Mouse (Mus musculus) megakaryocyte progenitor cell, adult 5-6 weeks (primary cell): ENCODE measurements around the gene Gnb4. TPM values are rescaled to one million over a fixed set of nuclear protein-coding genes. Genes with fewer than 3 reads are reported as not detected.

Source experiments
- ATAC-seq: replicated peaks from 2 replicates; pipeline ENCODE4 v1.8.0; 2016; ENCODE audit warnings: mild to moderate bottlenecking, moderate TSS enrichment, inconsistent platforms; ENCODE audit not compliant: poor library complexity
- total RNA-seq, 2 experiments: library from RNA; stranded (forward) in 1 of 2; stranded (reverse) in 1 of 2; fragments of 157-497, 149-512 nt in 1 of 2; fragments of 200-1000 nt in 1 of 2; gene quantifications; 2 replicates each; pipeline versions ENCODE4 v1.2.3 to v1.2.4; 2015 to 2017

Gnb4 gene
- total RNA-seq (2015) (2.1 and 8.3 TPM in 2 replicates), total RNA-seq (2017) (3.0 and 13.7 TPM in 2 replicates)

DNA sequence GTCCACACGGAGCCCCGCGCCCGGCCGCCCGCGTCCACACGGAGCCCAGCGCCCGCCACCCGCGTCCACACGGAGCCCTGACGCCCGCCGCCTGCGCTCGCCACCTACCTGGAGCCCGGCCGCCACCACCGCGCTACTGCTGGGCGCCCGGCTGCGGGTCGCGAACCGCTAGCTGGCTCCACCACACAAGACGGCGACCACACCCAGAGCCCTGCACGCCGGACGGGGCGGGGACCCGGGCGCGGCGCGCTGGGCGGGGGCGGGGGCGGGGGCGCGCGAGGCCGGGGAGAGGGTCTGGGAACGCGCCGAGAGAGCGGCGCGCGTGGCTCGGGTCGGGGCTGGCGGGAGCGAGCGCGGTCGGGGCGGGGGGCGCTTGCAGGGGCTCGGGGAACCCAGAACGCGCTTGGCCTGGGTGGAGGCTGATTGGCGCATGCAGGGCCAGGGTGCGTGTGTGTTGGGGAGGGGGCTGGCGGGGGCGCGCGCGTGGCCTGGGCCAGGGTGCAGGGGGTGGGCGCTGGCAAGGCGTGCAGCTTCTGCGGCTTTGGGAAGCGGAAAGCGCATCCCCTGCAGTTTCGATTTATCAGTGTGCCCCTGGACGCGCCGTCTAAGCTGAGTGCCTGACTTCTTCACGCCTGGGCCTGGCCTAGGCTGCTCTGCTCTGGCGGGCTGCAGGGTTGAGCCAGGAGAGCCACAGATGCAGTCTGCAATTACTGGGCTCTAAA lies at the start of gene Gnb4:
Gnb4 (minus strand) TSS at position 255 of the 722 bp plus-strand sequence.
- ATAC-seq = peak; percentile 64

- ATAC-seq = no peak
These were observed 45.2 kb upstream of the Gnb4 start for GRCm38 (mm10) chr3:32661556-32661930.

- ATAC-seq = peak; percentile 47; the same call in 1 of the 2 replicates
These were observed 44.6 kb upstream of the Gnb4 start for GRCm38 (mm10) chr3:32660831-32661555.

DNA sequence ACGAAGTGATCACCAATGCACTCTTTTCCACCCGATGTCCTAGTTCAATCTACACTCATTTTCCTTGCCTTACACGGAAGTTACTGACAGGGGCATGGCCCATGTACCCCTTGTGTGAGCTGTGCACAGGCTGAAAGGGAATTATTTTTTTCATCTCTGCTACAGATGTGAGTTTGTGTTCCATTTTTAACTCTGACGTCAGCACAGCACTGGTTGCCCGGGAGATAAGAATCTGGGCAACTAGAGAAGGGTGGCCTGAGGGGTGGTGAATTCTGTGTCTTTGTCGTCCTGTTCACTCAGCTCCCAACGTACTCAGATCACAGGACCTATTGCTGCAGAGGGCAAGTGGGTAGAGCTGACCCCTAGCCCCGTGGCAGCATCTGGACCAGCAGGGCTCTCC lies 43.9 kb upstream of the Gnb4 start:
- no peak for ATAC-seq

- no peak for ATAC-seq
These were observed 43.1 kb upstream of the Gnb4 start for GRCm38 (mm10) chr3:32659506-32659905.

DNA sequence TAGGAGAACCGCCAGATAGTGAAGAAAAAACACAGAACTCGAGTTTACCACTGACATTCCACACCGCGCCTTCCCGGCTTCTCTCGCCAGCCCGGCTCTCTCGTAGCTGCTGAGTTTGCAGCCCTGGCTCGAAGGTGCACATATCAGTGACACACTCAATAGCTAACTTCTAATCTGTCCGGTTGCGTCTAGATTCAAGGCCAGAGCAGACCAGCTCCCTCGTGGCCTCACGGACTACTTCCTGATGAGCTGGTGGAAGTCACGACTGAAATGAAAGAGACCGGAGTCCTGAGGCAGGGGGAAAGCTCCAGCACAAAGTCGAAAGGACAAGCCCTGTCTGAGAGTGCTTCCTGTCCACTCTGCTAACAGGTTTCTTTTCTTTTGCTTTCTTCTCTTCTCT lies 42.4 kb upstream of the Gnb4 start:
- ATAC-seq = peak; percentile 9; the same call in 1 of the 2 replicates

- ATAC-seq = 0 out of 2 replicates have a peak, but pooled peaks have one; percentile 9
These were observed 42.0 kb upstream of the Gnb4 start for GRCm38 (mm10) chr3:32658401-32658800.

- peak; percentile 26; the same call in 1 of the 2 replicates for ATAC-seq
These were observed 40.1 kb upstream of the Gnb4 start for GRCm38 (mm10) chr3:32656398-32656994.

DNA sequence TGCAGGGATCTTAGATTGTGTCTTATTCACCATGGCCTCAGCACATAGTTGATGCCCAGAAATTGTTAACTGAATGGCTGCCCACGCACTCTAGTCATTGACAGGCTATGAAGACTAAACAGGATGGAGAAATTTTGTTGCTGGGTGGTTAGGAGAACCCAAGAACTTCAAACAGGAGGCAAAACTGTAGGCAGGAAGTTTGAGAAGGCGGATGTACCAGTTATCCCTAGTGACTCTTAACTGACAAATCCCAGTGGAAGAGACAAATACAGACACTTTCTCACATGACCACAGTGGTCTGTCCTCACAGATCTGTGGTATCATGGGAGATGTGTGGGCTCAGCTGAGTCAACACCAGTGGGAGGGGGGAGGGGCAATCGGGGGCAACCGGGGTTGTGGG lies 39.6 kb upstream of the Gnb4 start:
- peak; percentile 26; the same call in 1 of the 2 replicates for ATAC-seq

GRCm38 (mm10) chr3:32652739-32653138 lies 36.4 kb upstream of the Gnb4 start:
- 0 out of 2 replicates have a peak, but pooled peaks have one; percentile 35 for ATAC-seq

DNA sequence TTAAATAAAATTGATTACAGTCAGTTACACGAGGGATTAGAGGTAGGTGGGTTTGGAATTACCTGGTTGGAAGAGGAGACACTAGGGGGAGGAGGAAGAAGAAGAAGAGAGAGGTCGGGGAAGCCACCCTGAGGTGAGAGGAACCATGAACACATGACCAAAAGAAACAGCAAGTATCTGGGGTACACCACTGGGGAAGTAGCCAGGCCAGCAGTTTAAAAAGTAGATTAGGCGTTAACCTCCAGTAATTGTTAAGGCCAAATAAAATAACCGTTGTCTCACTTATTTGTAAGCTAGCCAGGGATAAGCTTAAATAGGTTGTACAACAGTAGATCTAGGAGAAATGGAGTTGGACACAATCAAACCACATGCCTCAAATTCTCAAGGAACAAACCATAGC lies 32.9 kb upstream of the Gnb4 start:
- ATAC-seq = no peak

GRCm38 (mm10) chr3:32646918-32647317 lies 30.5 kb upstream of the Gnb4 start:
- no peak for ATAC-seq

GRCm38 (mm10) chr3:32644751-32645150 lies 28.4 kb upstream of the Gnb4 start:
- no peak for ATAC-seq

DNA sequence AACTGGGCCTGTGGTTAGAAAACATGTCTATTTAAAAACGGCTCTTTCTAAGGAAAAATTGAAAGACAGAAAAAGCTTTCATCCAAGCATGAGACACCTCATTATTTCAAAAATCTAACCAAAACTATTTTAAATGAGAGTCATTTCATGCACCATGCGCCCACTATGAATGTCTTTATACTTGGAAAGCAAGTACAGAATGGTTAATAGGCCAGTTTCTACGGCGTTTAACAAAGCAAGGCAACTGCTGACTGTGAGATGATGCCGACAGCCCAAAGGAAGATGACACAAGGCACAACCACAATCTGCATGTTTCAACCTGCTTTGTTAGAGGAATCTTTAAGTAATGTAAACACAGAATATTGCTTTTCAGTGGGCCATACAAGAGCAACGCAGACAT lies 25.7 kb upstream of the Gnb4 start:
- ATAC-seq = no peak

DNA sequence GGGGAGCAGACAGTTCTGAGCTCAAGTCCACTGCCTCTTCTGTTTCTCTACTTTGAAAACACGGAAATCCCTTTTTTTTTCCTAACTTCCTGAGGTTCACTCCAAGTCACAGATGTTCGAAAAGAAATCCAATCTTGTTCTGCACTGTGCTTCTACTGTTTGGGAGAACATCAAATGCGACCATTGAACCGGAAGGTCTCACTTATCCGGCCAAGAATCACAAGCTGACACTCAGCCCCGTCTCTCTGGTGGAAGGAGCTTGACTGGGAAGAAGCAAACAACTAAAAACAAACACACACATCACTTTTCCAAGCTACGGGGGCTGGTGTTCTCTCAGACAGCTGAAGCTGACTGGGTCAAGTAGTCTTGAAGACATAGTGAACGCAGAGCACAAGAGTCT lies 21.9 kb upstream of the Gnb4 start:
- ATAC-seq = no peak

DNA sequence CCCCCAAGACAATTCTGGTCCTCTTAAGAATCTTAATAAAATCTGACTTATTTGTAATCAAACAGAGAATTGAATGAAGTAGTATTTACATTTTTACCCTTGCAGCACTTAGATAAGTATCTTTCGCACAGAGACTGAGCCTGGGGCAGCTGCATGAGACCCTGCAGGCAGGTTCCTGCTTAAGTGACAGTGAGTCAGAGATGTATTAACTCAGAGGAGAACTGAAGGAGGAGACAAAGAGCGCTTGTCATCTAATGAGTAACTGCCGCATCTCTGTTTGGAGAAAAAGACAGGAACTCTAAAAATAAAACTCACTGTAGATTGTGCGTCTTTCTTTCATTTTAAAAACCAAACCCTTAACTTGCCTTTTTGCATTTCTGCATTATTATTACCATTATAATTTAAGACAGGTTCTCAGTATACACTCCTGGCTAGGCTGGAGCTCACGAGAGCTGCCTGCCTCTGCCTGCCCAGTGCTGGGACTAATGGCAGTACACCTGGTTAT lies 16.4 kb upstream of the Gnb4 start:
- ATAC-seq = no peak

GRCm38 (mm10) chr3:32630210-32630609 lies 13.8 kb upstream of the Gnb4 start:
- ATAC-seq = no peak

GRCm38 (mm10) chr3:32628141-32628540 lies 11.8 kb upstream of the Gnb4 start:
- no peak for ATAC-seq

GRCm38 (mm10) chr3:32622106-32622505 lies 5.7 kb upstream of the Gnb4 start:
- ATAC-seq = no peak

DNA sequence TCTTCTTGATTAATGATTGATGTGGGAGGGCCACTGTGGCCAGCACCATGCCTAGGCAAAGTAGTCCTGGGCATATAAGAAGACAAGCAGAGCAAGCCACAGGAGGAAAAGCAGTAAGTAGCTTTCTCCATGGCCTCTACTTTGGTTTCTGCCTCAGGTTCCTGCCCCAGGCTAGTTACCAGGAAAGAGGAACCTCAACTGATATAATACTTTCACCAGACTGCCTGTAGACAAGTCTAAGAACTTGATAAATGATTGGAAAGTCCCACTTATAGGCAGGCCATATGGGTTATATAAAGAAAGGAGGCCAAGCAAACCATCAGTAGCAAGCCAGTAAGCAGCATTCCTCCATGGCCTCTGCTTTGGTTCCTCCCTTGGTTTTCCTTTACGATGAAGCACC lies 5.3 kb upstream of the Gnb4 start:
- ATAC-seq = no peak; the same call in 1 of the 2 replicates

- ATAC-seq = peak; percentile 12; the same call in 1 of the 2 replicates
These were observed 763 bp upstream of the Gnb4 start for GRCm38 (mm10) chr3:32617053-32617642.
